Mouse (Mus musculus) stomach, postnatal 0 days (tissue): ENCODE results near the gene Sart1. TPM values are rescaled to one million over a fixed set of nuclear protein-coding genes. Genes with fewer than 3 reads are reported as not detected.

Source experiments
- ATAC-seq: fragments of 200-750 bp; cut with Nextera tagmentation; 2 replicates; pipeline ENCODE4 v1.8.0; 2017; ENCODE audit not compliant: low FRiP score, low TSS enrichment
- DNase-seq: peaks from one replicate; pipeline ENCODE4 v3.0.0-alpha.2; 2016; ENCODE audit warnings: low spot score
- H3K27ac ChIP-seq: fragments of 300-500 bp; sonication (generic); replicated peaks from 2 replicates; pipeline ENCODE4 v1.5.1; 2014; ENCODE audit warnings: mild to moderate bottlenecking, control low read depth
- H3K27me3 ChIP-seq: fragments of 300-500 bp; sonication (generic); 2 replicates; pipeline ENCODE4 v1.6.1; 2014; ENCODE audit warnings: low read length; ENCODE audit not compliant: control insufficient read depth, insufficient read depth
- H3K36me3 ChIP-seq: fragments of 300-500 bp; sonication (generic); 2 replicates; pipeline ENCODE4 v1.6.1; 2014; ENCODE audit warnings: low read length, mixed read lengths; ENCODE audit not compliant: control insufficient read depth, insufficient read depth
- H3K4me1 ChIP-seq: fragments of 300-500 bp; sonication (generic); replicated peaks from 2 replicates; pipeline ENCODE4 v1.6.1; 2014; ENCODE audit warnings: antibody characterized with exemption; ENCODE audit not compliant: control insufficient read depth, insufficient read depth
- H3K4me2 ChIP-seq: fragments of 300-500 bp; sonication (generic); replicated peaks from 2 replicates; pipeline ENCODE4 v1.6.1; 2014; ENCODE audit warnings: low read depth, mild to moderate bottlenecking, control low read depth, moderate library complexity
- H3K4me3 ChIP-seq: fragments of 300-500 bp; sonication (generic); 2 replicates; pipeline ENCODE4 v1.5.1; 2014; ENCODE audit warnings: low read depth, low read length, control low read depth
- H3K9ac ChIP-seq: fragments of 300-500 bp; sonication (generic); 2 replicates; pipeline ENCODE4 v1.6.1; 2014; ENCODE audit warnings: mild to moderate bottlenecking, low read length, control low read depth, mixed read lengths
- H3K9me3 ChIP-seq: fragments of 300-500 bp; sonication (generic); 2 replicates; pipeline ENCODE4 v1.6.1; 2016; ENCODE audit warnings: low read length; ENCODE audit not compliant: control insufficient read depth
- CTCF ChIP-seq: IDR thresholded peaks from 2 replicates; pipeline ENCODE4 v1.5.1; 2016; ENCODE audit warnings: antibody characterized with exemption, low read depth, mild to moderate bottlenecking, moderate library complexity
- EP300 ChIP-seq: optimal IDR thresholded peaks from 2 replicates; pipeline ENCODE3; 2016; ENCODE audit warnings: antibody characterized with exemption
- WGBS: fragments of 180-500 bp; shearing (Covaris S2); extraction: QIAGEN DNeasy Blood & Tissue Kit; methylation state at CpG from one replicate; pipeline ENCODE4 v1.1.7; 2014; 5-methylcytosine and 5-hydroxymethylcytosine counted together
- polyA plus RNA-seq: library from polyadenylated mRNA; unstranded; fragments of >200 nt; fragmentation: Nextera tagmentation; extraction: Ambion mirVana; gene quantifications from 2 replicates; pipeline ENCODE4 v1.2.1, GENCODE M21; 2015

The Sart1 gene
- polyA plus RNA-seq, 1 experiment from 2014 or later = 30.9 TPM

GRCm38 (mm10) chr19:5421784-5422183, 33.3 kb upstream of the Sart1 start:
- no peak for ATAC-seq
- Histone ChIP-seq H3K36me3 (peaks cover 3% of the 10 kb centered on the region), H3K4me2 (no peak overlapping the region), H3K27ac (no peak overlapping the region), H3K27me3 (no peaks in the 10 kb centered on the region), H3K9ac (no peak overlapping the region), H3K4me3 (no peak overlapping the region), H3K9me3 (no peaks in the 10 kb centered on the region), H3K4me1 (peaks cover 10% of the 10 kb centered on the region)
- DNase-seq = no peak
- 82% methylated on average over 5 of the region's 5 CpGs for WGBS
- TF ChIP-seq EP300 (no peak), CTCF (no peak)

- no peaks in the 10 kb centered on the region for H3K9me3 ChIP-seq
- WGBS = 89% methylated on average over 6 of the region's 6 CpGs
- H3K4me1 ChIP-seq = peaks cover 4% of the 10 kb centered on the region; the same call in 1 of the 2 replicates
- H3K27ac ChIP-seq = no peak overlapping the region
- ATAC-seq (no peak), DNase-seq (no peak)
- H3K4me2 ChIP-seq = no peak overlapping the region
- no peak overlapping the region for H3K9ac ChIP-seq
- peaks cover 3% of the 10 kb centered on the region for H3K36me3 ChIP-seq
- H3K4me3 ChIP-seq = no peak overlapping the region
- no peaks in the 10 kb centered on the region for H3K27me3 ChIP-seq
- no peak for TF ChIP-seq CTCF
- no peak for TF ChIP-seq EP300
These were observed 32.1 kb upstream of the Sart1 start for GRCm38 (mm10) chr19:5420579-5420978.

GRCm38 (mm10) chr19:5419630-5420029, 31.1 kb upstream of the Sart1 start:
- WGBS = 86% methylated on average over 9 of the region's 9 CpGs

GRCm38 (mm10) chr19:5418750-5419466, 30.4 kb upstream of the Sart1 start:
- 93% methylated on average over 8 of the region's 8 CpGs for WGBS
- DNase-seq = no peak

More at GRCm38 (mm10) chr19:5419630-5420029, 31.1 kb upstream of the Sart1 start:
- H3K9me3 ChIP-seq = no peaks in the 10 kb centered on the region
- no peaks in the 10 kb centered on the region for H3K27me3 ChIP-seq
- ATAC-seq = no peak
- H3K36me3 ChIP-seq = peaks cover 3% of the 10 kb centered on the region
- H3K4me3 ChIP-seq = no peak overlapping the region
- no peak overlapping the region for H3K4me2 ChIP-seq
- peaks cover 4% of the 10 kb centered on the region; the same call in 1 of the 2 replicates for H3K4me1 ChIP-seq
- DNase-seq = no peak
- TF ChIP-seq CTCF (no peak), EP300 (no peak)
- no peak overlapping the region for H3K27ac ChIP-seq
- no peak overlapping the region for H3K9ac ChIP-seq

GRCm38 (mm10) chr19:5414534-5414957, 26.0 kb upstream of the Sart1 start:
- no peak overlapping the region for H3K27ac ChIP-seq
- no peak overlapping the region for H3K4me2 ChIP-seq
- no peaks in the 10 kb centered on the region for H3K9me3 ChIP-seq
- TF ChIP-seq EP300 (no peak), CTCF (no peak)
- H3K4me1 ChIP-seq = no peaks in the 10 kb centered on the region
- no peak for DNase-seq
- WGBS = 56% methylated on average over 2 of the region's 2 CpGs
- H3K9ac ChIP-seq = no peak overlapping the region
- ATAC-seq = no peak
- H3K27me3 ChIP-seq = no peaks in the 10 kb centered on the region
- H3K36me3 ChIP-seq = no peaks in the 10 kb centered on the region
- no peak overlapping the region for H3K4me3 ChIP-seq

More at GRCm38 (mm10) chr19:5418750-5419466, 30.4 kb upstream of the Sart1 start:
- H3K36me3 ChIP-seq = peaks cover 3% of the 10 kb centered on the region
- H3K9me3 ChIP-seq = no peaks in the 10 kb centered on the region
- no peak overlapping the region for H3K27ac ChIP-seq
- H3K4me2 ChIP-seq = no peak overlapping the region
- no peak for ATAC-seq
- no peak overlapping the region for H3K9ac ChIP-seq
- no peaks in the 10 kb centered on the region for H3K27me3 ChIP-seq
- TF ChIP-seq EP300 = no peak
- TF ChIP-seq CTCF = no peak
- H3K4me1 ChIP-seq = peaks cover 4% of the 10 kb centered on the region; the same call in 1 of the 2 replicates
- H3K4me3 ChIP-seq = no peak overlapping the region

- no peak overlapping the region for H3K4me3 ChIP-seq
- ATAC-seq = no peak
- 73% methylated on average over 4 of the region's 4 CpGs for WGBS
These were observed 25.3 kb upstream of the Sart1 start for GRCm38 (mm10) chr19:5413840-5414239.

More at GRCm38 (mm10) chr19:5413840-5414239, 25.3 kb upstream of the Sart1 start:
- no peak overlapping the region for H3K27ac ChIP-seq
- DNase-seq = no peak
- no peak overlapping the region for H3K4me2 ChIP-seq
- no peaks in the 10 kb centered on the region for H3K4me1 ChIP-seq
- H3K9me3 ChIP-seq = no peaks in the 10 kb centered on the region
- no peak overlapping the region for H3K9ac ChIP-seq
- TF ChIP-seq CTCF (no peak), EP300 (no peak)
- H3K36me3 ChIP-seq = peaks cover 1% of the 10 kb centered on the region; the same call in 1 of the 2 replicates
- H3K27me3 ChIP-seq = no peaks in the 10 kb centered on the region
